1 mouse cellular context compared by ENCODE assay signal in the genomic region with DNA sequence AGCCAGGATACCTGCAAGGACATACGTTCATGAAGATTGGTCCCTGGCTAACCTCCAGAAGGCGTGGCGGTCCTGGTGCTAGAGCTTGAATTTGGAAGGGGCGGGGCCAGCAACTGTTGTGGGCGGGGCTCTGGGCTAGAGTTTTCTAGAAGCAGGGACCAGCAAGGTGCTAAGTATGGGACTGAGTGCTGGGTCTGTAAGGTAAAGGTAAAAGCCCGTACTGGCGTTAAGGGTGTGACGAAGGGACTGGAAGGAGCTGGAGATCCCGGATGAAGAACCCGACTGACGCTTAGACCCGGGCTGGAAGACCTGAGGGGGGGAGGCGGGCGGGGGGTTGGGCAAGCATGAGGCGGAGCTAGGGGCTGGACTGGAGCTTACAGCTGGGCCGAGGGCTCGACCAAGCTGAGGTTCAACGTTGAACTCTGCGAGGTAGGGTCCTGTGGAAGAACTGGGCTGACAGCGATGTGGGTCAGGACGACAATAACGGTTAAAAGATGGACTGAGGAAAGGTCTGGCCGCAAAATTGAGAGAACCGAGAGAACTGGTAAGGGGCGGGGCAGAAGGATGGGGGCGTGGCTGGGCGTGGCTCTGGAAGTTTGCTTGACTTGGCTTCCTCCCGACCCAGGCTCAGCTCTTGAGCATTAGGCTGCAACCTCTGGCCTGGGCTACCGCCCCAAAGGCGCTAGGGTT.
TF ChIP-seq lines count a peak whose summit lies in the region.

No protein-coding gene starts in this region.

TF ChIP-seq in CH12.LX, 34 proteins besides CTCF, POLR2A, EP300 and RAD21:
- peak; percentile 61 for TF ChIP-seq CHD2 (IDR thresholded peaks at IDR 0.05; ENCODE audit: low read length)
- no peak for TF ChIP-seq MAZ (IDR thresholded peaks at IDR 0.05; ENCODE audit: low read depth, low read length)
- no peak for TF ChIP-seq UBTF (IDR thresholded peaks at IDR 0.05; ENCODE audit: low read depth, low read length)
